ENCODE assay signal across 8 mouse cellular contexts in genomic region chr12:8674377-8674864, GRCm38 (mm10). TPM values are rescaled to one million over a fixed set of nuclear protein-coding genes. Genes with fewer than 3 reads are reported as not detected.
DNase-seq lines count a peak whose midpoint lies in the region; ATAC-seq and TF ChIP-seq lines count a peak whose summit lies in the region.

No protein-coding gene starts in this region.

- peak overlapping the region; percentile 99 for H3K27ac ChIP-seq in kidney, postnatal 0 days
- peak overlapping the region; percentile 97 for H3K27ac ChIP-seq in liver, postnatal 0 days (ENCODE audit: low read depth)
- H3K27ac ChIP-seq in neural tube, embryonic 11.5 days (ENCODE audit: low read depth, low read length): peak overlapping the region; percentile 99
- peak overlapping the region; percentile 53; the same call in 1 of the 2 replicates for H3K27ac ChIP-seq in thymus, adult 2 months (ENCODE audit: control insufficient read depth, insufficient read depth, low read length)

- WGBS in kidney, postnatal 0 days: under 1% methylated on average over 23 of the region's 62 CpGs
- WGBS in liver, postnatal 0 days (ENCODE audit: insufficient replicate concordance): 5% methylated on average over 21 of the region's 62 CpGs
- WGBS in neural tube, embryonic 11.5 days: under 1% methylated on average over 27 of the region's 62 CpGs
- under 1% methylated on average over 48 of the region's 62 CpGs for WGBS in thymus, adult 2 months

- peak overlapping the region; percentile 65 for H3K4me2 ChIP-seq in kidney, postnatal 0 days (ENCODE audit: low read length)
- peak overlapping the region; percentile 88 for H3K4me2 ChIP-seq in liver, postnatal 0 days (ENCODE audit: low read depth, low read length)
- H3K4me2 ChIP-seq in neural tube, embryonic 11.5 days (ENCODE audit: low read depth): peak overlapping the region; percentile 49

- DNase-seq in urinary bladder, adult 18-20 months (ENCODE audit: low spot score in 2 of 2): peak; percentile 45 to 59
- DNase-seq in urinary bladder, postnatal 10 days (ENCODE audit: low spot score): no peak
- peak; percentile 67 for DNase-seq in embryo, embryonic 10 days (ENCODE audit: low spot score)
- DNase-seq in kidney, postnatal 0 days (ENCODE audit: low spot score): peak; percentile 48
- peak; percentile 77 for DNase-seq in liver, postnatal 0 days
- peak; percentile 72 for DNase-seq in neural tube, embryonic 11.5 days (ENCODE audit: low spot score)
- DNase-seq in thymus, adult 2 months: peak; percentile 75

- peaks cover 9% of the 10 kb centered on the region; the same call in 1 of the 2 replicates for H3K4me1 ChIP-seq in kidney, postnatal 0 days (replicated peaks; ENCODE audit: insufficient read depth, low read length)
- H3K4me1 ChIP-seq in liver, postnatal 0 days (ENCODE audit: insufficient read depth): peaks cover 28% of the 10 kb centered on the region
- peaks cover 9% of the 10 kb centered on the region for H3K4me1 ChIP-seq in neural tube, embryonic 11.5 days (ENCODE audit: control insufficient read depth, insufficient read depth, low read length)
- H3K4me1 ChIP-seq in thymus, adult 2 months (replicated peaks; ENCODE audit: control insufficient read depth, insufficient read depth, low read length): peaks cover 5% of the 10 kb centered on the region

- H3K27me3 ChIP-seq in kidney, postnatal 0 days (ENCODE audit: insufficient read depth, low read length): no peaks in the 10 kb centered on the region
- no peaks in the 10 kb centered on the region for H3K27me3 ChIP-seq in liver, postnatal 0 days (ENCODE audit: insufficient read depth, low read length)
- no peaks in the 10 kb centered on the region for H3K27me3 ChIP-seq in neural tube, embryonic 11.5 days (ENCODE audit: control insufficient read depth, insufficient read depth, low read length)
- no peaks in the 10 kb centered on the region for H3K27me3 ChIP-seq in thymus, adult 2 months (ENCODE audit: control insufficient read depth, insufficient read depth, low read length)

- no peak for TF ChIP-seq CTCF in kidney, postnatal 0 days (IDR thresholded peaks at IDR 0.05; ENCODE audit: low read depth)
- no peak for TF ChIP-seq CTCF in liver, postnatal 0 days (IDR thresholded peaks at IDR 0.05; ENCODE audit: low read depth)
- TF ChIP-seq CTCF in thymus, adult 2 months (IDR thresholded peaks at IDR 0.05; ENCODE audit: borderline replicate concordance, control insufficient read depth, extremely low read depth, insufficient read depth, low read length, poor library complexity): no peak

- H3K36me3 ChIP-seq in kidney, postnatal 0 days (ENCODE audit: insufficient read depth, low read length): no peaks in the 10 kb centered on the region
- 0 out of 2 replicates have a peak, but pooled peaks cover under 1% of the 10 kb centered on the region for H3K36me3 ChIP-seq in liver, postnatal 0 days (replicated peaks; ENCODE audit: insufficient read depth, low read length)
- no peaks in the 10 kb centered on the region for H3K36me3 ChIP-seq in neural tube, embryonic 11.5 days (ENCODE audit: control insufficient read depth, insufficient read depth, low read length)
- no peaks in the 10 kb centered on the region for H3K36me3 ChIP-seq in thymus, adult 2 months (ENCODE audit: control insufficient read depth, insufficient read depth, low read length)

- TF ChIP-seq EP300 in liver, postnatal 0 days (IDR thresholded peaks at IDR 0.05; ENCODE audit: low read depth): no peak

- peak; percentile 62 for ATAC-seq in granulocyte monocyte progenitor cell, adult 5-6 weeks (replicated peaks; ENCODE audit: poor library complexity, severe bottlenecking)
- peak; percentile 78 for ATAC-seq in kidney, postnatal 0 days (replicated peaks; ENCODE audit: low FRiP score, low read depth)
- ATAC-seq in liver, postnatal 0 days: peak; percentile 73
- peak; percentile 88 for ATAC-seq in neural tube, embryonic 11.5 days (ENCODE audit: insufficient read depth, low FRiP score, low TSS enrichment)

- no peak for TF ChIP-seq POLR2A in thymus, adult 2 months (IDR thresholded peaks at IDR 0.05; ENCODE audit: control insufficient read depth, extremely low read depth, insufficient read depth, low read length, poor library complexity)

- H3K4me3 ChIP-seq in kidney, postnatal 0 days (replicated peaks; ENCODE audit: low read depth, low read length): peak overlapping the region; percentile 98
- peak overlapping the region; percentile 93 for H3K4me3 ChIP-seq in liver, postnatal 0 days (ENCODE audit: low read depth, low read length)
- peak overlapping the region; percentile 91 for H3K4me3 ChIP-seq in neural tube, embryonic 11.5 days (ENCODE audit: low read depth, low read length)
- peak overlapping the region; percentile 83 for H3K4me3 ChIP-seq in thymus, adult 2 months (ENCODE audit: control insufficient read depth, insufficient read depth, low read length)

- no peaks in the 10 kb centered on the region for H3K9me3 ChIP-seq in kidney, postnatal 0 days (replicated peaks; ENCODE audit: low read length)
- no peaks in the 10 kb centered on the region for H3K9me3 ChIP-seq in liver, postnatal 0 days (ENCODE audit: low read length)
- no peaks in the 10 kb centered on the region for H3K9me3 ChIP-seq in neural tube, embryonic 11.5 days (ENCODE audit: control insufficient read depth, low read length)

- peak overlapping the region; percentile 100 for H3K9ac ChIP-seq in kidney, postnatal 0 days (ENCODE audit: low read depth, low read length)
- peak overlapping the region; percentile 97 for H3K9ac ChIP-seq in liver, postnatal 0 days (replicated peaks)
- peak overlapping the region; percentile 99 for H3K9ac ChIP-seq in neural tube, embryonic 11.5 days (ENCODE audit: low read length)

RNA-seq across cellular contexts. Expression of gene Pum2, which starts 0.5 kb away (rescaled TPM):
- total RNA-seq in granulocyte monocyte progenitor cell, adult 5-6 weeks (2014; fragmentation: Nextera tagmentation): 133 and 140 TPM in 2 replicates
- 139 and 153 TPM in 2 replicates for total RNA-seq in granulocyte monocyte progenitor cell, adult 5-6 weeks (2017)
- 35.5 and 39.5 TPM in 2 replicates for polyA plus RNA-seq in kidney, postnatal 0 days (2015; fragmentation: Nextera tagmentation; extraction: Ambion mirVana)
- polyA plus RNA-seq in liver, postnatal 0 days (2015; fragmentation: Nextera tagmentation; extraction: Ambion mirVana): 11.7 and 11.9 TPM in 2 replicates
- polyA plus RNA-seq in neural tube, embryonic 11.5 days (2014; fragmentation: Nextera tagmentation; extraction: Ambion mirVana): 67.6 and 68.7 TPM in 2 replicates
- polyA plus RNA-seq in thymus, adult 2 months (2012; rRNA removed): 149 and 162 TPM in 2 replicates
